Mouse (Mus musculus): ENCODE measurements around the gene Vmn1r79.
"Not testable (repeated sequence)": the region's sequence is repeated elsewhere in the genome, so short reads cannot be mapped to it uniquely, and the experiment has no call there.

Vmn1r79 gene

DNA sequence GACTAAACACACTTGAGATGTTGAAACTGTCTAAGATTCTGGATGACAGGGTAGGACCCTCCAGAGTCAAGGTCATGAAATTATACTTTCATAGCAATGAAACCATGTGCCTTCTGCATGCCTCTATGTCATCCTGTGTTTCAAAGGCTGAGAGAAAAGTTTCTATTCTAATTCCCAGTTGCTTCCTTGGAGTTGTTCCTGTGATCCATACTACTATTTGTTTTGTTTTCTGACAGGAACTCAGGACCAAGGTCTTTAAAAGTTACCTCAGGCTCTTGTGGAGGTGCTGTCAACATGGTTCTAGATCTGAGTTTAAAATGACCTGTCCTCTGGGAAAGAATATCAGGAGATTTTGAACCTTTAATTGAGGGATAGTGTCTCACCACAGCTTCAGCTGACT, at the start of gene Vmn1r79:
Gene Vmn1r79, plus strand, starts transcription at position 301 of the 400 bp plus-strand sequence.
- DNase-seq (ENCODE audit: low read depth, low spot score) = not testable (repeated sequence)

DNA sequence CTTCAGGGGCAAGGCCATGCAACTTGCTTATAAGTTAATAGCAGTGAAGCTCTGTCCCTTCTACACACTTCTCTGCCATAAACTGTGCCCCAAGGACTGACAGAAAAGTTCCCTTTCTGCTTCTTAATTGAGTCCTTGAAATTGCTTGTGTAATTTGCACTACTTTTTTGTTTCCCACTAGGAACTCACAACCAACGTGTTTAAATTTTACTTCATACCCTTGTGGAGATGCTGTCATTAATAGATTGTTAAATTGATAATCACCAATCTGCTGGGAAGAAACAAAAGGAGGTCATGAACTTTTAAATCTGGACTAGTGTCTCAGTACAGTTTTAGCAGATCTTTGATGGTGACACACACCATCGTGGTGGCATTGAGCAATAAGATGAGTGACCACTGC, 21.1 kb upstream of the Vmn1r79 start, which contains the start of gene Vmn1r78:
Gene Vmn1r78, plus strand, starts transcription at position 301 of the 400 bp plus-strand sequence.
- DNase-seq (ENCODE audit: low read depth, low spot score) = no peak

DNA sequence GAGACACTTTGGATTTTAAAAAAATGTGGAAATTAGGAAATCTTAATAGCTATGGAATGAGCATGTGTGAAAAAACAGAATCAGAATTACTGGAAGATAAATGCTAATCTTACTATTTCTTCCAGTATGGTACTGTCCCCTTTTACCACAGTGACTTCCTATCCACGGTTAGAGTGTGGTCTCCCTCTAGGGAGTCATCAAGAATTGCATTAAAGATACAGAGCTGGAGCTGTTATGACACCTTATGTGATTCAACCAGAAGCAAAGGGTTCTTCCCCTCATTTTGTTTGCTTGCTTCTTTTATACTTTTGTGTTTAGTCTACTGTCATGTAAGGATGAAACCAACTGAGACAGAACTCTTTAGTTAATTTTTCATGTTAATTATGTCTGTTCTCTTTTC, 14.6 kb upstream of the Vmn1r79 start:
- not testable (repeated sequence) for DNase-seq (ENCODE audit: low read depth, low spot score)

DNA sequence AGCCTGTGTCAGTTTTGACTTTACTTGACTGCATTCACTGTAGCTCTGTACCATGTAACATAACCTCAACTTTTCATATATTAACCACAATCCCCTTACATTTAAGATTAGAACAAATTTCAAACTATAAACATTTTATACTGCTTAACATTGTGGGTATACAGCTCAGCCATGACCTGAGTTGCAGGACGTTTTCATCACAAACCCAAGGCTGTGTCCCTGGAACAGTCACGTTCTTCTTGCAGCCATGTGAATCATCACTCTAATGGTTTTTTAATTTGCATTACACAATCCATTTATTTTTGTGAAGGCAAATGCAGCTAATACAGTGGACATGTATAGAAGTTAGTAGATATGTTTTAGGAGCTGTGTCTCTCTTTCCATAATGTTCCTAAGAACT, 1.8 kb downstream of the Vmn1r79 start:
- DNase-seq (ENCODE audit: low read depth, low spot score) = not testable (repeated sequence)

DNA sequence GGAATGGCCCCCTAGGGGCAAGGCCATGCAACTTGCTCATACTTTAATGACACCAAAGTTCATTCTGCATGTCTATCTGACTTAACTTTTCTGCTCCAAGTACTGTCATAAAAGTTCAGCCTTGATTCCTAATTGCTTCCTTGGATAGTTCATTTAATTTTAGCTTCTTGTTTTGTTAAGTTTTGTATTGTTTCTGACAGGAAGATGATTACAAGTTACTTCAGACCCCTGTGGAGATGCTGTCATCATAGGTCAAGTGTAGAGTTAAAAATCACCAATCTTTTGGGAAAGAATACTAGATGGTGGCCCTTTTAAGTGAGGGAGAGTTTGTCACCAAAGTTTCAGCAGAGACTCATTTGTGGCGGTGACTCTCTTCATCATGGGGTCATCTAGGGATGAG, 17.9 kb downstream of the Vmn1r79 start, which contains the start of gene Vmn1r80:
Gene Vmn1r80, plus strand, starts transcription at position 301 of the 400 bp plus-strand sequence.
- DNase-seq (ENCODE audit: low read depth, low spot score) = no peak

DNA sequence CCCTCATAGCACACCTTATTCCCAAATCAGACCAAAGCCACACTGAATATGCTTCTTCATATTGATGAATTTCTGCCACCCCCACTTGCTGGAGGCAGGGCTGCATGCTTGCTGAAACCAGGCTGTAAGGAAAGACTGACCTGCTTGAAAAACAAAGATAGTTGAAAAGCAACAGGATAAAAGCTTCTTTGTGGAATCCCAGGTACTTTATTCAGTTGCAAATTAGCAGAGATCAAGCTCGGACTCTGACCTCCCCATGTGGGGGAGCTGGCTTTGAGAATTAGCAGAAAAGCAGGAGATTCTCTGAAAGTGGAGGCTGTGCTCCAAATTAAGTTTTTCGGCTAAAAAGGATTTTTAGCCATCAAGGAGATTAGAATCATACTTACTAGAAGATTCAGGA, 33.1 kb downstream of the Vmn1r79 start:
- DNase-seq (ENCODE audit: low read depth, low spot score) = no peak

Measured in brain, adult 2 months (tissue).